Mouse (Mus musculus) liver, embryonic 12.5 days (tissue): Measurements from ENCODE around the gene Wwc1. TPM values are rescaled to one million over a fixed set of nuclear protein-coding genes. Genes with fewer than 3 reads are reported as not detected.
A peak's percentile ranks its signal among the peaks of the same experiment; 100 is the strongest.

Source experiments
- ATAC-seq: fragments of 200-750 bp; cut with Nextera tagmentation; 2 replicates; pipeline ENCODE4 v1.8.0; 2017; ENCODE audit warnings: moderate number of reproducible peaks, mild to moderate bottlenecking, moderate library complexity
- H3K27ac ChIP-seq: fragments of 300-500 bp; sonication (generic); 2 replicates; pipeline ENCODE4 v1.5.1; 2016; ENCODE audit warnings: mild to moderate bottlenecking
- H3K27me3 ChIP-seq: fragments of 300-500 bp; sonication (generic); replicated peaks from 2 replicates; pipeline ENCODE4 v1.6.1; 2016; ENCODE audit warnings: mild to moderate bottlenecking, moderate library complexity
- H3K36me3 ChIP-seq: fragments of 300-500 bp; sonication (generic); 2 replicates; pipeline ENCODE4 v1.6.1; 2016; ENCODE audit warnings: mild to moderate bottlenecking, moderate library complexity
- H3K4me1 ChIP-seq: fragments of 300-500 bp; sonication (generic); 2 replicates; pipeline ENCODE4 v1.6.1; 2016
- H3K4me2 ChIP-seq: fragments of 300-500 bp; sonication (generic); 2 replicates; pipeline ENCODE4 v1.6.1; 2016; ENCODE audit warnings: mild to moderate bottlenecking, moderate library complexity
- H3K4me3 ChIP-seq: fragments of 300-500 bp; sonication (generic); 2 replicates; pipeline ENCODE4 v1.5.1; 2016; ENCODE audit warnings: mild to moderate bottlenecking, moderate library complexity
- H3K9ac ChIP-seq: fragments of 300-500 bp; sonication (generic); 2 replicates; pipeline ENCODE4 v1.6.1; 2016; ENCODE audit warnings: mild to moderate bottlenecking, moderate library complexity
- H3K9me3 ChIP-seq: fragments of 300-500 bp; sonication (generic); replicated peaks from 2 replicates; pipeline ENCODE4 v1.6.1; 2016; ENCODE audit warnings: mild to moderate bottlenecking, moderate library complexity
- WGBS: fragments of 180-500 bp; shearing (Covaris S2); methylation state at CpG from one replicate; pipeline ENCODE4 v1.1.7; 2016; ENCODE audit not compliant: insufficient replicate concordance; 5-methylcytosine and 5-hydroxymethylcytosine counted together
- polyA plus RNA-seq: library from polyadenylated mRNA; unstranded; fragments of >200 nt; fragmentation: Nextera tagmentation; extraction: Ambion mirVana; gene quantifications from 2 replicates; pipeline ENCODE4 v1.2.1, GENCODE M21; 2016

Gene Wwc1
- 3.0 and 3.1 TPM in 2 replicates for polyA plus RNA-seq

DNA sequence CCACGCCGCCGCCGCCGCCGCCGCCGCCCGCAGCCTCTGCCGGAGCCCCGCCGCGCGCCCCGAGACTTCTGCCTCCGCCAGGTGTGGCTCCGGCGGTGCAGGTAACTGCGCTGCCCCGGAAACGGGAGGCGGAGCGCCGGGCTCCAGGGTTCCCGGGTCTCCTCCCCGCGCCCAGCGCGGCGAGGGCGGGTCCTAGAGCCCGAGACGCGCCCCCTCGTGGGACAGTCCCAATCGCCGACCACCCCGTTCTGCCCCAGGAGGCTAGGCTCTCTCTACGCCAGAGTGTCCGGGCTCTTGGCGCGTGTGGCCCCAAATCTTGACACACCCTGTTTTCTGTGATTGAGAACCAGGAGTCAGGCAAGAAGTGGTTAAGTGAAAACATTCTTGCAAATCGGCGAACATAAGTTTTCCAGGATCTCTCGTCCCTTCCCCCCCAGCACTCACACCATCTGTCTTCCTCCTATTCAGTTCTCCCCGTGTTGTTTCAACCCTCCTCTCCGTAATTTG is at the start of gene Wwc1:
Gene Wwc1 (minus strand): TSS at position 117 of the 507 bp plus-strand sequence.
- H3K27me3 ChIP-seq = peaks cover 72% of the 10 kb centered on the region
- peak within 1 kb of the TSS; percentile 56 for H3K4me3 ChIP-seq
- peak within 1 kb of the TSS; percentile 55 for H3K9ac ChIP-seq
- no peaks in the 10 kb centered on the region for H3K9me3 ChIP-seq
- no peak within 1 kb of the TSS for H3K27ac ChIP-seq
- under 1% methylated on average over 27 of the region's 47 CpGs for WGBS
- peak; percentile 59; the same call in 1 of the 2 replicates for ATAC-seq
- no peaks in the 10 kb centered on the region for H3K36me3 ChIP-seq
- peaks cover 4% of the 10 kb centered on the region; the same call in 1 of the 2 replicates for H3K4me1 ChIP-seq
- H3K4me2 ChIP-seq = peak within 1 kb of the TSS; percentile 61

DNA sequence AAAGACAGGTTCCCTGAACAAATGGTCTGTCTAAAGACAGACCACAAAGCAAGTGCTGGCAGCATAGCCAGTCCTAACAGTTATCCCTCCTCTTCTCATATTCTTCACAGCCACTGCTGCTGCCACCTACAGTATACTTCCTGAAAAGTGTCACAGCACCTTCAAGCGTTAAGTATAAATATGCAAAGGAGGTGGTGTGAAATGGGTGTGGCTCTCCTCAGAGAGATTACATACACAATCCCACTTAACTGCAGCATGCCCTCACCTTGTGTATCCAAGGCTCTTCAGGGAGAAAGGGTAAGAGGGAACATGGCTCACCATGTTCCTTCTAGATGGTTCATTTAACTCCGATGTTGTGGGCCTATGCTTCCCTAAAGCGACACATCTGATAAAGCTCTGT is 39.7 kb upstream of the Wwc1 start:
- no peaks in the 10 kb centered on the region for H3K4me1 ChIP-seq
- WGBS = 47% methylated on average over 3 of the region's 3 CpGs
- no peak overlapping the region for H3K27ac ChIP-seq
- no peak for ATAC-seq
- no peaks in the 10 kb centered on the region for H3K27me3 ChIP-seq
- no peak overlapping the region for H3K4me2 ChIP-seq
- H3K36me3 ChIP-seq = no peaks in the 10 kb centered on the region
- H3K4me3 ChIP-seq = no peak overlapping the region
- no peaks in the 10 kb centered on the region for H3K9me3 ChIP-seq
- H3K9ac ChIP-seq = no peak overlapping the region

DNA sequence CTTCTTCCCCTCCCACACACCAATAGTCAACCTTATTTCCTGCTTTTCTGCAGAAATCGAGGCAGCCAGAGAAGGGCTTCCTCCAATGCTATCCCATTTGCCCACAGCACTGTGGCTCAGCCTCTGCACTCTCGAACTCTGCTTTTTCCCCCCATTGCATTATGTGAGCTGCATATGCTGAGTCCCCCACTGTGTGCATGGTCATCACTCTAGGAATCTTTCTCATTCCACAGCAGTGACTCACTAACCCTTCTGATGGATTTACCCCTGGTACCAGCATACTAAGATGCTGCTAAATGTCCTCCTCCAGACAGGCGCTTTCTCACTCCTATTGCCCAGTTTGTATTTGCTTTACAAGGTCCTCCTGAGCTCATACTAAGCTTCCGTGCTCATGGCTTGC is 32.9 kb upstream of the Wwc1 start:
- no peaks in the 10 kb centered on the region for H3K36me3 ChIP-seq
- ATAC-seq = no peak
- no peak overlapping the region for H3K27ac ChIP-seq
- no peaks in the 10 kb centered on the region; the same call in 1 of the 2 replicates for H3K27me3 ChIP-seq
- H3K9ac ChIP-seq = no peak overlapping the region
- WGBS = 43% methylated on average over 4 of the region's 4 CpGs
- no peak overlapping the region for H3K4me2 ChIP-seq
- no peaks in the 10 kb centered on the region for H3K4me1 ChIP-seq
- H3K9me3 ChIP-seq = no peaks in the 10 kb centered on the region
- H3K4me3 ChIP-seq = no peak overlapping the region

DNA sequence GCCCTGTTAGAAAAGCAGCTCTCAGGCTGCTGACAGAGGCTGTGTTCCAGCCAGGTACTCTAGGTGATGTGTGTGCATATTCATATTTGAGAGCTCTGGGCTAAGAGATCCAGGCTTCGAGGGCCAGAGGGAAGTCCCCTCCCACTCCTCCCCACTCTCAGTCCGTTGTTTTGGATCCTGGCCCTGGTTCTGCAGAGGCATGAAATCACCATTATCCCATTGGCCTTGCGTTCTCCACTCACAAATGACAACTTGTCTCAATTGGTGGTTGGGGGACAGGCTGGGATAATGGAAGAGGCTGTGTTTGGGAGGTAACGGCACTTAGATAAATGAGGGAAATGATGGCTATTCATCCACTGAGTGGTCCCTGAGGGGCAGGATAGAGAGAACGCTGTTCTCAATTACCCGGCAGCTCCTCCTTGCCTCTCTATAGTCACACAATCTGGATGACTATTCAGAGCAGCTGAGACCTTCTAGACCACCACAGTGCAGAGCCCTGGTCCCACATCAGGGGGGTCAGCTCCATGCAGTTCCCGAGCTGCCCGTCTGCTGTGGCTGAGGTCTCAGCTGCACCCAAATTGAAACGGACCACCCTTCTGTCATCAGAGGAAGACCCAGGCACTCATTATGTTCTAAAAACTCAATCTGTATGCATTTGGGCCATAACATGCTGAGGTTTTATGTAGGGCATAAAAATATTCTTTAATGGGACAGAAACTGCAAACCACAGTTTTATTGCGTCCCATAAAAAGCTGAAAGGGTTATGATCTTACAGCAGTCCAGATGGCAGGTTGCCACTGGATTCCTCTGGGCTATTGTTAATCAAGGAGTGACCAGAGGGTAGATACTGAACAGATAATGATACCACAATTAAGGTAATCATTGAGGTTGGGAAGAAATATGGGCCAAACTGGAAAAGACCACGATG is 29.2 kb upstream of the Wwc1 start:
- Histone ChIP-seq H3K4me3 (no peak overlapping the region), H3K27me3 (peaks cover 4% of the 10 kb centered on the region; the same call in 1 of the 2 replicates), H3K9me3 (no peaks in the 10 kb centered on the region), H3K36me3 (no peaks in the 10 kb centered on the region), H3K9ac (no peak overlapping the region), H3K27ac (no peak overlapping the region), H3K4me2 (no peak overlapping the region), H3K4me1 (no peaks in the 10 kb centered on the region)
- ATAC-seq = no peak
- 76% methylated on average over 11 of the region's 11 CpGs for WGBS

DNA sequence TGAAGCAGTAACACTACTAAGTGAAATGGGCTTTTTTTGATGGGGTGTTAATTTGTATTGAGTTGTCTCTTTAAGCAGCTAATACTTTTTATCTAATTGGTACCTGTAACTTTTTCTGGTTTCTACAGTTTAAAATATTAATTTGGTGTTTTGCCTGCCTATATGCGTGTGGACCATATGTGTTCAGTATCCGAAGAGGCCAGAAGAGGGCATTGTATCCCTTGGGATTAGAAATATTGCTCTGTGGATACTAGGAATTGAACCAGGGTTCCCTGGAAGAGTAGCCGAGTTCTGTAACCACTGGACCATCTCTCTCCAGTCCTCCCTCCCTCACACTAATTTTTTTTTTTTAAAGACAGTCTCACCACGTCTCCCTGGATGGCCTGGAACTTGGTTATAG is 22.6 kb upstream of the Wwc1 start:
- Histone ChIP-seq H3K36me3 (no peaks in the 10 kb centered on the region), H3K9ac (no peak overlapping the region), H3K4me1 (peaks cover 13% of the 10 kb centered on the region), H3K27ac (no peak overlapping the region), H3K4me2 (no peak overlapping the region), H3K9me3 (no peaks in the 10 kb centered on the region), H3K4me3 (no peak overlapping the region), H3K27me3 (peaks cover 26% of the 10 kb centered on the region)
- WGBS = 41% methylated on average over 4 of the region's 4 CpGs
- ATAC-seq = no peak

DNA sequence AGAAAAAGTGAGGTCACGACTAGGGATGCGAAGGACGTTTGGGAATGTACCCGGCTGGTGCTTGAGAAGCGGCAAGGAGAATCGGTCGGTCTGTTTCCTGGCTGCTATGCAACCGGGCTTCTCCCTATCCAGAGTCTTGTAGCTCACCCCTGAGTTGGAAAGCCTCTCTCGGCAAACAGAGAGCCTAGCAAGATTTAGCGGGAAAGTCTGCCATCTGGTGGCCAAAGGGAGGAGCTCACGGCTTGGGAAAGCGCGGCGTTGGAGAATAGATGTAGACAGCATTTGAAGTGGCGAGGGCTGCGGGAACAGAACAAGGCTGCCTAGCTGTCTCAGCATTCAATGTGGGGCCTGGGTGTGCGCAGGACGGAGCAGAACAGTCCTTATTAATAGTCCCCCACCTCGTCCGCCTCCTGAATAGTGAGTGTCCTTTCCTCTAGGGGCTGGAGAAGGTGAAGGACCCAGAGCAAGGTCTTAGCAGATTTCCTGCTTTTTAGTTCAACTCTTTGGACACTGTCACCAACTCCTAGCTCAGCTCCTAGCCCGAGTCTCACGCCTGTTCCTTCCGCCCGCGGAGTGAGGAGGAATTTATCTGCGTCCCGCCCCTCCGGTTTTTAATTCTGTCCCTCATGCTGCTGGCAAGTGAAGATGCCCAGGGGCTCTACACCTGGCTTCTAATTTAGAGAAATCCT is 21.1 kb upstream of the Wwc1 start:
- H3K4me1 ChIP-seq = peaks cover 13% of the 10 kb centered on the region
- H3K36me3 ChIP-seq = no peaks in the 10 kb centered on the region
- H3K27me3 ChIP-seq = peaks cover 26% of the 10 kb centered on the region
- ATAC-seq = peak; percentile 53
- no peak overlapping the region for H3K9ac ChIP-seq
- WGBS = 6% methylated on average over 28 of the region's 28 CpGs
- H3K4me3 ChIP-seq = peak overlapping the region; percentile 22; the same call in 1 of the 2 replicates
- H3K27ac ChIP-seq = no peak overlapping the region
- peak overlapping the region; percentile 63 for H3K4me2 ChIP-seq
- H3K9me3 ChIP-seq = no peaks in the 10 kb centered on the region

DNA sequence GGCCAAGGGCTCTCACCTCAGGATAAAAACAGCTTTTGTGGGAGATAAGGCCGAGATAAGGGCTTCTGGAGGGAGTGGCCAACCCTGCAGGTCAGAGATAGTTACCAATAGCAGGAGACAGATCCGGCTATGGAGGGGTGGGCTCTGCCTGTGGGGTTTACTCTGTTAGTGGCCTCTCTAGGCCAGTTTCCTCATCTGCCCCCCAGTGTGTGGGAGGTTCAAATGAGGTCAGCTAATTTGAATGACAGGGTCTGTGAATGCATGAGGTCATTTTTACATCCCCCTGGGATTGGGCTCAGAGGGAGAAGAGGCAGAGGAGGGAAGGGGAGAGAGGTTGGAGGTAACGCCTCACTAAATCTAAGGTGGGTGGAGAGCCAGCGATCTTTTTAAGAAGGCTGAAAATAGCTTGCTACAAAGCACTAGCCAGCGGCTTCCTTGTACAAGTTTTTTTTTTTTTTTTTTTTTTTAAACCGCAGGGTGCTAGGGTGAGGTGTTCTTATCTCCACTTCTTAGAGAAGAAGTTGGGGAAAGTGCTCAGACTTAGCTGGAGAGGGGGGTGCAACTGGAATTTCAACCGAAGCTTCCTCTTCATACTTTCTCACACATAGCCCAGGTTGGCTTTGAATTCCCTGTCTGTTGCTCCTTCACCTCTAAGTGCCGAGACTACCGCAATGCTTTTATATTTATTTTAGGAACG is 20.4 kb upstream of the Wwc1 start:
- peaks cover 26% of the 10 kb centered on the region for H3K27me3 ChIP-seq
- peaks cover 13% of the 10 kb centered on the region for H3K4me1 ChIP-seq
- peak; percentile 73 for ATAC-seq
- H3K4me2 ChIP-seq = peak overlapping the region; percentile 63
- peak overlapping the region; percentile 22; the same call in 1 of the 2 replicates for H3K4me3 ChIP-seq
- H3K9ac ChIP-seq = no peak overlapping the region
- H3K9me3 ChIP-seq = 0 out of 2 replicates have a peak, but pooled peaks cover 2% of the 10 kb centered on the region
- no peaks in the 10 kb centered on the region for H3K36me3 ChIP-seq
- 2% methylated on average over 10 of the region's 10 CpGs for WGBS
- H3K27ac ChIP-seq = no peak overlapping the region

DNA sequence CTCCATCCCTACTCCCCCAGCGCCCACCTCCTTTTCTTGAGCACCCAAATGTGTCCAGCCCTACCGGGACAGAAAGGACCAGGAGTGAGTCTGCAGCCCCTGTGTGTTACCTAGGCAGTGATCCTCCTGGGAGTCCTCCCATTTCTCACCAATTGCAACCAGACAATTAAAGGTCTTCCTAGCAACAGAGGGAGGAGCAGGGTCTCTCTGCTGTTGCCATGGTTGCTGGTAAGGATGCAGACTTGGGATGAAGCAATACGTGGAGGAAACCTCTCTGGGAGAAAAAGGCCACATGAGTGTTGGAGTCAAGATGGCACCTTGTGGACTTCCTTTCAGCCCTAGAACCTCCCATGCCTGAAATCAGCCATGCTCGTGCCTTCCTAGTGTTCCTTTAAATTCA is 19.7 kb upstream of the Wwc1 start:
- no peaks in the 10 kb centered on the region for H3K36me3 ChIP-seq
- H3K4me1 ChIP-seq = peaks cover 13% of the 10 kb centered on the region
- WGBS = 14% methylated on average over 4 of the region's 4 CpGs
- H3K4me2 ChIP-seq = no peak overlapping the region
- 0 out of 2 replicates have a peak, but pooled peaks cover 6% of the 10 kb centered on the region for H3K9me3 ChIP-seq
- H3K4me3 ChIP-seq = no peak overlapping the region
- H3K27me3 ChIP-seq = peaks cover 26% of the 10 kb centered on the region
- ATAC-seq = no peak
- H3K9ac ChIP-seq = no peak overlapping the region
- H3K27ac ChIP-seq = no peak overlapping the region

DNA sequence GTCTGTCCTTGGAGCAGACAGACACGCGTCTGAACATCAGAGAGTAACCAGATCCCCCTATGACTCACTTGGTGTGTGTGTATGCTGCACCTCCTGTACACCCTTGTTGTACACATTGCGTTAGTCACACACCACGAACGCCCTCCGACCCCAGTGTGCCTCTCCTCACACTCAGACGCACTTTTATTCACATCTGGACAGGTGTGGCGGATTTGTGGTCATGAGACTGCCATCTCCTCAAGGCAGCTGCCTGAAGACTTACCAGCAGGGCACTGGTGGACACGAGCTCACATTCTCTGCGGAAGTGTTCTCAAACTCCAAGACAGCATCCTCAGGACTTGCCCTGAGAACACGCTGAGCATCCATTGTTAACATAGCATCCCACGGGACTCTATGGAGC is 17.7 kb upstream of the Wwc1 start:
- Histone ChIP-seq H3K9ac (no peak overlapping the region), H3K27me3 (peaks cover 21% of the 10 kb centered on the region), H3K36me3 (no peaks in the 10 kb centered on the region), H3K4me1 (peaks cover 13% of the 10 kb centered on the region), H3K4me3 (no peak overlapping the region), H3K9me3 (0 out of 2 replicates have a peak, but pooled peaks cover 6% of the 10 kb centered on the region), H3K27ac (no peak overlapping the region), H3K4me2 (no peak overlapping the region)
- 62% methylated on average over 12 of the region's 12 CpGs for WGBS
- ATAC-seq = no peak

DNA sequence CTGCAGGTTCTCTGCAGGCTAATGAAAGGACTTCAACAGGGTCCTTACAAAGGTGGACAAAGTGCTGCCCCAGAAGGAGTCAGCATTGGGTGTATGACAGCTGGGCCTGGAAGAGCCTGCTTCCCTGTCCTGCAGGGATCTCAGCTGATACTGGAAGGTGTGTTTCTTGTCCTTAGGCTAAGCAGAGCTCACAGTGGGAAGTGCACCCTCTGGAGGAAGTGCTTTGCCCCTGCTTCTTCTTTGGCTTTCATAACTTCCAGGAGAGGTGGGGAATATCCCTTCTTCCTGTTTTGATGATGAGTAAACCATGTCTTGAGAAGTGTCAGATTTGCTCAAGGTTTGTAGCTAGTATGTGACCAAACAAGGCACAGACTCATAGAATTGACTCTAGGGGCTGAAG is 15.0 kb upstream of the Wwc1 start:
- ATAC-seq = no peak

DNA sequence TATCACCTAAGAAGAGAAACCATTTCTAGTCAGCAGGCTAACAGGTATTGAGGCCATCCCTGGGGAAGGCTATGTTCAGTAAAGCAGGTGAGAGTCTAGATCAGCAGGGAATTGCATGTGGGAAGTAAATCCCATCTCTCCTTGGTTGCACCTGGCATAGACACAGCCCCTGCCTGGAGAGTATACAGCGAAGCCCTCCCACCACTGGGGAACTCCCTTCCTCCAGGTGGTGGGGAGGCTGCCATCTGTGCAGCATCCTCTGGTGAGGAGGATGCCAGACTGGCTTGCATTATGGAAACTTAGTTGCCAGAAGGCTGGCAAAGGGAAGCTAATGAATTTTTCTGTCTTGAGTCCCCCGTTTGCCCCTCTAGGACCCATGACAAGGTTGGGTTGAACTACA is 11.5 kb upstream of the Wwc1 start:
- WGBS = 59% methylated on average over 2 of the region's 2 CpGs
- no peaks in the 10 kb centered on the region for H3K36me3 ChIP-seq
- no peak overlapping the region for H3K4me2 ChIP-seq
- no peak overlapping the region for H3K4me3 ChIP-seq
- no peak overlapping the region for H3K9ac ChIP-seq
- no peaks in the 10 kb centered on the region for H3K4me1 ChIP-seq
- no peak for ATAC-seq
- H3K27ac ChIP-seq = no peak overlapping the region
- H3K9me3 ChIP-seq = 0 out of 2 replicates have a peak, but pooled peaks cover 6% of the 10 kb centered on the region
- H3K27me3 ChIP-seq = peaks cover 12% of the 10 kb centered on the region; the same call in 1 of the 2 replicates

More for the DNA sequence above, 15.0 kb upstream of the Wwc1 start:
- Histone ChIP-seq H3K9ac (no peak overlapping the region), H3K4me3 (no peak overlapping the region), H3K4me2 (no peak overlapping the region), H3K9me3 (0 out of 2 replicates have a peak, but pooled peaks cover 6% of the 10 kb centered on the region), H3K27ac (no peak overlapping the region), H3K4me1 (peaks cover 3% of the 10 kb centered on the region), H3K36me3 (no peaks in the 10 kb centered on the region), H3K27me3 (peaks cover 8% of the 10 kb centered on the region; the same call in 1 of the 2 replicates)
